ENCODE assay signal across 18 mouse cellular contexts in genomic region chr5:125452573-125452972, GRCm38 (mm10). TPM values are rescaled to one million over a fixed set of nuclear protein-coding genes. Genes with fewer than 3 reads are reported as not detected.
DNase-seq lines count a peak whose midpoint lies in the region; ATAC-seq and TF ChIP-seq lines count a peak whose summit lies in the region.
"Had no signal": no experiment of that assay in that cellular context is flagged by ENCODE, and none has a peak within 500 bp of the region (broad histone marks: within the 10 kb centered on the region; RNA-seq: fewer than 3 reads in every experiment).

No protein-coding gene starts in this region.

- H3K4me1 ChIP-seq in intestine, embryonic 16.5 days (ENCODE audit: control insufficient read depth, insufficient read depth, low read length), result no peaks in the 10 kb centered on the region
- no peaks in the 10 kb centered on the region for H3K4me1 ChIP-seq in intestine, postnatal 0 days (replicated peaks; ENCODE audit: control insufficient read depth, insufficient read depth, low read length)
- peaks cover 15% of the 10 kb centered on the region for H3K4me1 ChIP-seq in liver, adult 2 months (ENCODE audit: control insufficient read depth, insufficient read depth, low read length)
- H3K4me1 ChIP-seq in kidney, embryonic 16.5 days (ENCODE audit: insufficient read depth, low read length), result no peaks in the 10 kb centered on the region
- H3K4me1 ChIP-seq: midbrain, embryonic 12.5 days had no signal

- peaks cover 3% of the 10 kb centered on the region; the same call in 1 of the 2 replicates for H3K36me3 ChIP-seq in intestine, embryonic 16.5 days (ENCODE audit: control insufficient read depth, insufficient read depth, low read length)
- peaks cover 29% of the 10 kb centered on the region for H3K36me3 ChIP-seq in intestine, postnatal 0 days (ENCODE audit: control insufficient read depth, insufficient read depth)
- H3K36me3 ChIP-seq in liver, adult 2 months (ENCODE audit: control insufficient read depth, insufficient read depth, low read length), result peaks cover 2% of the 10 kb centered on the region; the same call in 1 of the 2 replicates
- H3K36me3 ChIP-seq in myocyte (ENCODE audit: control insufficient read depth, insufficient read depth), result peaks cover 11% of the 10 kb centered on the region
- H3K36me3 ChIP-seq in kidney, embryonic 16.5 days (ENCODE audit: insufficient read depth, low read length), result peaks cover 27% of the 10 kb centered on the region; the same call in 1 of the 2 replicates

- TF ChIP-seq CTCF in intestine, postnatal 0 days (IDR thresholded peaks at IDR 0.05; ENCODE audit: low read depth), result no peak
- no peak for TF ChIP-seq CTCF in liver, adult 2 months (IDR thresholded peaks at IDR 0.05; ENCODE audit: low read depth, low read length)

- no peak overlapping the region for H3K4me2 ChIP-seq in intestine, embryonic 16.5 days (ENCODE audit: low read depth, low read length)
- H3K4me2 ChIP-seq in intestine, postnatal 0 days (replicated peaks; ENCODE audit: low read depth), result no peak overlapping the region
- H3K4me2 ChIP-seq in myocyte (ENCODE audit: low read depth), result no peak overlapping the region
- no peak overlapping the region for H3K4me2 ChIP-seq in kidney, embryonic 16.5 days (replicated peaks; ENCODE audit: low read depth, low read length)
- H3K4me2 ChIP-seq: midbrain, embryonic 12.5 days had no signal

- H3ac ChIP-seq in myocyte (ENCODE audit: control insufficient read depth, insufficient read length), result no peak overlapping the region

- no peaks in the 10 kb centered on the region for H3K27me3 ChIP-seq in intestine, embryonic 16.5 days (replicated peaks; ENCODE audit: control insufficient read depth, insufficient read depth, low read length)
- no peaks in the 10 kb centered on the region for H3K27me3 ChIP-seq in intestine, postnatal 0 days (replicated peaks; ENCODE audit: control insufficient read depth, insufficient read depth, low read length)
- no peaks in the 10 kb centered on the region for H3K27me3 ChIP-seq in liver, adult 2 months (ENCODE audit: control insufficient read depth, insufficient read depth, low read length)
- H3K27me3 ChIP-seq in myocyte (ENCODE audit: control insufficient read depth, insufficient read depth, insufficient read length), result no peaks in the 10 kb centered on the region
- no peaks in the 10 kb centered on the region for H3K27me3 ChIP-seq in kidney, embryonic 16.5 days (ENCODE audit: insufficient read depth, low read length)
- H3K27me3 ChIP-seq: midbrain, embryonic 12.5 days had no signal

- 89% methylated on average over 9 of the region's 9 CpGs for WGBS in intestine, embryonic 16.5 days
- WGBS in intestine, postnatal 0 days, result 80% methylated on average over 9 of the region's 9 CpGs
- 24% methylated on average over 9 of the region's 9 CpGs for WGBS in liver, adult 2 months
- WGBS in kidney, embryonic 16.5 days, result 84% methylated on average over 9 of the region's 9 CpGs

- TF ChIP-seq POLR2A in liver, adult 2 months (IDR thresholded peaks at IDR 0.05; ENCODE audit: extremely low read depth, insufficient read depth, low read length), result no peak
- TF ChIP-seq POLR2A in myocyte (IDR thresholded peaks at IDR 0.05; ENCODE audit: insufficient read length, low read depth), result no peak

- peak; percentile 92 for DNase-seq in adrenal gland, adult 2 months
- DNase-seq in liver, adult 2 months (ENCODE audit: extremely low read depth, low read depth, low spot score), result peak; percentile 87
- no peak for DNase-seq in layer of hippocampus, adult 11-12 months (ENCODE audit: low spot score)
- no peak for DNase-seq in kidney, postnatal 14 days
- DNase-seq: B cell, adult 2 months; cerebellum, adult 11 months; cerebellum, postnatal 36 days; heart, postnatal 14 days; kidney, adult 8-10 months; lung, postnatal 4 days had no signal

- no peaks in the 10 kb centered on the region for H3K9me3 ChIP-seq in intestine, embryonic 16.5 days (ENCODE audit: control insufficient read depth, low read length)
- no peaks in the 10 kb centered on the region for H3K9me3 ChIP-seq in intestine, postnatal 0 days (ENCODE audit: control insufficient read depth)
- H3K9me3 ChIP-seq in kidney, embryonic 16.5 days (ENCODE audit: low read length), result no peaks in the 10 kb centered on the region
- H3K9me3 ChIP-seq: heart, embryonic 10.5 days; midbrain, embryonic 12.5 days had no signal

- 0 out of 2 replicates have a peak, but pooled peaks cover 3% of the 10 kb centered on the region for H3K79me2 ChIP-seq in liver, adult 2 months (ENCODE audit: control insufficient read depth, insufficient read depth, low read length)
- peaks cover 15% of the 10 kb centered on the region for H3K79me2 ChIP-seq in myocyte (ENCODE audit: control insufficient read depth, insufficient read depth)

- no peak overlapping the region for H3K27ac ChIP-seq in intestine, embryonic 16.5 days (ENCODE audit: low read length)
- no peak overlapping the region for H3K27ac ChIP-seq in intestine, postnatal 0 days (ENCODE audit: low read depth, low read length)
- H3K27ac ChIP-seq in liver, adult 2 months (replicated peaks; ENCODE audit: insufficient read depth, low read depth, low read length), result peak overlapping the region; percentile 82
- H3K27ac ChIP-seq in kidney, embryonic 16.5 days (ENCODE audit: low read length), result no peak overlapping the region
- H3K27ac ChIP-seq: heart, embryonic 10.5 days; layer of hippocampus, adult 2 months; midbrain, embryonic 12.5 days had no signal

- ATAC-seq in intestine, embryonic 16.5 days, result 0 out of 2 replicates have a peak, but pooled peaks have one; percentile 36
- ATAC-seq in intestine, postnatal 0 days, result no peak
- ATAC-seq in kidney, embryonic 16.5 days (ENCODE audit: low FRiP score, low TSS enrichment), result no peak
- ATAC-seq: hindbrain, embryonic 16.5 days had no signal

- H3K4me3 ChIP-seq in intestine, embryonic 16.5 days (ENCODE audit: low read length), result no peak overlapping the region
- H3K4me3 ChIP-seq in intestine, postnatal 0 days (ENCODE audit: low read depth, low read length), result no peak overlapping the region
- H3K4me3 ChIP-seq in liver, adult 2 months (ENCODE audit: insufficient read depth, low read depth, low read length), result no peak overlapping the region
- H3K4me3 ChIP-seq in myocyte, result no peak overlapping the region
- H3K4me3 ChIP-seq in kidney, embryonic 16.5 days (ENCODE audit: low read length), result no peak overlapping the region
- H3K4me3 ChIP-seq: heart, embryonic 10.5 days; layer of hippocampus, adult 2 months; midbrain, embryonic 12.5 days had no signal

- no peak overlapping the region for H3K9ac ChIP-seq in intestine, embryonic 16.5 days (ENCODE audit: low read depth, low read length)
- no peak overlapping the region for H3K9ac ChIP-seq in intestine, postnatal 0 days (ENCODE audit: low read depth, low read length)
- H3K9ac ChIP-seq in liver, adult 2 months (ENCODE audit: low read depth, low read length), result peak overlapping the region; percentile 54
- no peak overlapping the region for H3K9ac ChIP-seq in kidney, embryonic 16.5 days (replicated peaks; ENCODE audit: low read length)
- H3K9ac ChIP-seq: midbrain, embryonic 12.5 days had no signal

TF ChIP-seq in myocyte, 11 proteins besides CTCF, POLR2A, EP300 and RAD21:
- TF ChIP-seq REST (IDR thresholded peaks at IDR 0.05; ENCODE audit: insufficient read depth, insufficient read length) (no peak), CEBPB (IDR thresholded peaks at IDR 0.05; ENCODE audit: insufficient read depth, poor library complexity, severe bottlenecking) (peak; percentile 98), E2F4 (IDR thresholded peaks at IDR 0.05; ENCODE audit: insufficient read depth) (no peak)

RNA-seq across cellular contexts. Expression of gene Bri3bp, which starts 11.2 kb away (rescaled TPM):
- 58.2 and 58.3 TPM in 2 replicates for polyA plus RNA-seq in intestine, embryonic 16.5 days (2015; fragmentation: Nextera tagmentation; extraction: Ambion mirVana)
- 35.7 and 42.8 TPM in 2 replicates for polyA plus RNA-seq in intestine, postnatal 0 days (2015; fragmentation: Nextera tagmentation; extraction: Ambion mirVana)
- 10 to 100 TPM; 25.3 to 28.7 TPM for total RNA-seq in adrenal gland, adult 2 months (2021)
- polyA plus RNA-seq in adrenal gland, adult 2 months (2012; rRNA removed), result 11.0 and 22.1 TPM in 2 replicates
- total RNA-seq in liver, adult 2 months (2014; rRNA removed), result 7.7 and 8.8 TPM in 2 replicates
- polyA plus RNA-seq in liver, adult 2 months (2012; rRNA removed), result 18.3 and 23.0 TPM in 2 replicates
- polyA plus RNA-seq in myocyte (2012; fragmentation: generic; extraction: Trizol), result 24.8 TPM
- polyA plus RNA-seq in kidney, embryonic 16.5 days (2015; fragmentation: Nextera tagmentation; extraction: Ambion mirVana), result 44.4 and 46.1 TPM in 2 replicates

RNA-seq across cellular contexts. Expression of gene Dhx37, which starts 18.7 kb away (rescaled TPM):
- polyA plus RNA-seq in intestine, embryonic 16.5 days (2015; fragmentation: Nextera tagmentation; extraction: Ambion mirVana), result 8.3 and 10.2 TPM in 2 replicates
- polyA plus RNA-seq in intestine, postnatal 0 days (2015; fragmentation: Nextera tagmentation; extraction: Ambion mirVana), result 2.5 and 3.2 TPM in 2 replicates
- 10 to 100 TPM; 19.2 to 19.6 TPM for total RNA-seq in adrenal gland, adult 2 months (2021)
- 26.0 and 53.9 TPM in 2 replicates for polyA plus RNA-seq in adrenal gland, adult 2 months (2012; rRNA removed)
- total RNA-seq in liver, adult 2 months (2014; rRNA removed), result 3.8 and 5.6 TPM in 2 replicates
- 12.0 and 14.0 TPM in 2 replicates for polyA plus RNA-seq in liver, adult 2 months (2012; rRNA removed)
- 17.2 TPM for polyA plus RNA-seq in myocyte (2012; fragmentation: generic; extraction: Trizol)
- 10.4 and 14.2 TPM in 2 replicates for polyA plus RNA-seq in kidney, embryonic 16.5 days (2015; fragmentation: Nextera tagmentation; extraction: Ambion mirVana)

RNA-seq across cellular contexts. Expression of gene Aacs, which starts 23.0 kb away (rescaled TPM):
- 81.3 and 83.5 TPM in 2 replicates for polyA plus RNA-seq in intestine, embryonic 16.5 days (2015; fragmentation: Nextera tagmentation; extraction: Ambion mirVana)
- polyA plus RNA-seq in intestine, postnatal 0 days (2015; fragmentation: Nextera tagmentation; extraction: Ambion mirVana), result 13.7 and 14.0 TPM in 2 replicates
- 100 to 1,000 TPM in 1 of 2 experiments, 10 to 100 TPM in 1; 89.4 to 106 TPM for total RNA-seq in adrenal gland, adult 2 months (2021)
- polyA plus RNA-seq in adrenal gland, adult 2 months (2012; rRNA removed), result 199 and 221 TPM in 2 replicates
- 29.3 and 40.9 TPM in 2 replicates for total RNA-seq in liver, adult 2 months (2014; rRNA removed)
- polyA plus RNA-seq in liver, adult 2 months (2012; rRNA removed), result 66.8 and 190 TPM in 2 replicates
- 70.7 TPM for polyA plus RNA-seq in myocyte (2012; fragmentation: generic; extraction: Trizol)
- polyA plus RNA-seq in kidney, embryonic 16.5 days (2015; fragmentation: Nextera tagmentation; extraction: Ambion mirVana), result 39.8 and 41.1 TPM in 2 replicates

Comparison
In these comparisons a context has a peak if more than half of its experiments do, and no peak if none do; other contexts are left out.
1. DNase-seq: peak in adrenal gland, adult 2 months (single experiment) and liver, adult 2 months (single experiment); none in layer of hippocampus, adult 11-12 months (single experiment) and kidney, postnatal 14 days (single experiment).